Mouse (Mus musculus): ENCODE results near the gene Dusp1. TPM values are rescaled to one million over a fixed set of nuclear protein-coding genes. Genes with fewer than 3 reads are reported as not detected.

Gene Dusp1
- polyA plus RNA-seq, 1 experiment: 58.4 TPM

DNA sequence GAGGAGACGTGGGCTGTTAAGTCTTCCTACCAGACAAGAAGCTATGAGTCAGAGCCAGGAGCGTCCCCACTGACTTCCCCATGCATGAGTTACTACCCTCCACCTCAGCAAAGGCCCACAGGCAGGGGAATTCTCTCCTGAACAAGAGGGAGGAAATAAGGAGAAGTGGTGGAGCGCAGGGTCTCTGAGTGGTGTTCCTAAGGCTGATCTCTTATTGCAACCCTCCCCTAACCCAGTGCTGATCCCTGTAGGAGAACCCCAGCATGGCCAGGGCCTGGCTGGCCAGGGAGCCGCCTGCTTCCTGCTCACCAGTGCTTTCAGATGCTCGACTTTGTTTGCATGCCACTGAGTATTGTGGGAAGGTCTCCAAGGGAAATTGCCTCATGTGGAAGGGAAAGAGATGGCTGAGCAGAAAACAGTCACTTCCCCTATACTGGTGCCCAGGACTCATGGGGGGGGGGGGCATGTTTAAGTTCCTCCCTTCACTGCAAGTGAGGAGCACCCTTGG is 64.5 kb downstream of the Dusp1 start:
- Histone ChIP-seq H3K4me3 (ENCODE audit: low read depth, low read length) (no peak overlapping the region), H3K9ac (ENCODE audit: low read depth, poor library complexity, severe bottlenecking) (no peak overlapping the region), H3K4me1 (ENCODE audit: control insufficient read depth, insufficient read depth, low read length) (peaks cover 3% of the 10 kb centered on the region), H3K9me3 (replicated peaks; ENCODE audit: control insufficient read depth, insufficient read depth, low read length, poor library complexity, severe bottlenecking) (peaks cover 15% of the 10 kb centered on the region), H3K36me3 (ENCODE audit: control insufficient read depth, insufficient read depth, low read length, poor library complexity, severe bottlenecking) (no peaks in the 10 kb centered on the region), H3K27me3 (ENCODE audit: control insufficient read depth, insufficient read depth, low read length, poor library complexity, severe bottlenecking) (no peaks in the 10 kb centered on the region), H3K27ac (ENCODE audit: insufficient read depth, low read length) (no peak overlapping the region)
- TF ChIP-seq CTCF (IDR thresholded peaks at IDR 0.05; ENCODE audit: low read depth, low read length): no peak
- no peak for TF ChIP-seq EP300 (IDR thresholded peaks at IDR 0.05; ENCODE audit: insufficient read depth, low read depth, low read length)
- no peak for TF ChIP-seq POLR2A (IDR thresholded peaks at IDR 0.05; ENCODE audit: insufficient read depth, low read length)

DNA sequence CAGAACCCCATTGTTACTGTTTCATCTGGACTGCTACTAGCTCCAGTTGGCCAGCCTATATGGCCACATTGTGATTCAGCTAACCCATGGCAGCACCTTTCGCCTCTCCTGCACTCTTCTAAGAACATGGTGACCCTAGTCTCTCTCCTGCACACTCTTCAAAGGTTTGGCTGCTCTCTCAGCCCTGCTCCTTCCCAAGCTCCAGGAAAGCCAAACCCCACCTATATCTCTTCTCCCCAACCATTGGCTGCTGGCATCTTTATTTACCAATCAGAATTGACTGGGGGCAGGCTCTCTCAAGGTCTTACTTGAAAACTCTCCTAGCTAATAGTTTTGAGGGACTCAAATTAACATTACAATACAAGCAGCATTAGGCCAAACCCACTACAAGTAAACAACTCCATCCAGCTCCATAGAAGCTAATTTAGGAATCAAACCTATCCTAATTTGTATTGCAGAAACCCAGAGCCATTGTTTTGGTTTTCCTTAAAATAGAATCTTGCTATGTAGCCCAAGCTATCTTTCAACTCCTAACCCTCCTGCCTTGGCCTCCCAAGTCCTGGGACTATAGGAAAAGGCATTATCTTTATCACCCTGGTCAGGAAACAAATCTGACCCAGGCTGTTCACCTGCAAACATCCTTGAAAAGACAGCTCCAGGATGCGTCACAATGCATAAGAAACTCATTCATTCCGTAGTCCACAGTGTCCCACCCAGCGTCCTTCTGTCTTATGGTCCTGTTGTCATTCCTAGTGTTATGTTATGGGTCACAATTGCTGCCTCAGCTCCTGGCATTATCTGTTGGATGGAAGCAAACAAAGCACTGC is 67.1 kb downstream of the Dusp1 start:
- Histone ChIP-seq H3K9ac (ENCODE audit: low read depth, poor library complexity, severe bottlenecking) (no peak overlapping the region), H3K9me3 (replicated peaks; ENCODE audit: control insufficient read depth, insufficient read depth, low read length, poor library complexity, severe bottlenecking) (peaks cover 23% of the 10 kb centered on the region), H3K27me3 (ENCODE audit: control insufficient read depth, insufficient read depth, low read length, poor library complexity, severe bottlenecking) (no peaks in the 10 kb centered on the region), H3K4me3 (ENCODE audit: low read depth, low read length) (no peak overlapping the region), H3K4me1 (ENCODE audit: control insufficient read depth, insufficient read depth, low read length) (no peaks in the 10 kb centered on the region), H3K27ac (ENCODE audit: insufficient read depth, low read length) (peak overlapping the region; percentile 28; the same call in 1 of the 2 replicates), H3K36me3 (ENCODE audit: control insufficient read depth, insufficient read depth, low read length, poor library complexity, severe bottlenecking) (no peaks in the 10 kb centered on the region)
- no peak for TF ChIP-seq CTCF (IDR thresholded peaks at IDR 0.05; ENCODE audit: low read depth, low read length)
- TF ChIP-seq EP300 (IDR thresholded peaks at IDR 0.05; ENCODE audit: insufficient read depth, low read depth, low read length): no peak
- no peak for TF ChIP-seq POLR2A (IDR thresholded peaks at IDR 0.05; ENCODE audit: insufficient read depth, low read length)

DNA sequence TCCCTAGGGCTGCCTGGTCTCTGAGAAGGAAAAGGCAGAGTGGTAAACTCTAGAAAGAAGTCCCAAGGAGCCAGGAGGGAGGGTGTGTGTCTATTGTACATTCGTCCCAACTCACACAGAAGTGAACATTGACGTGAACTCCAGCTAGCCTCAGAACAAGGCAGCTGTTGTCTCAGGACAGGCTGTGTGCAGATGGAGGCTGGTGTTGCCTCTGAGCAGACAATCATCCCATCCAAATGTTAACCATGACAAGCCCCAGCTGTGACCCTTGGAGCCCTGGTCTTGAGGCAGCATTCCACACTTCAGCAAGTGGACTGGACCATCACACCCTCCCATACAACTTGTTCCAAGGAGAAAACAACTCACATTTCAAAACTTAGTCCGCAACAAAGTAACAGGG is 69.7 kb downstream of the Dusp1 start:
- Histone ChIP-seq H3K4me3 (ENCODE audit: low read depth, low read length) (no peak overlapping the region), H3K36me3 (ENCODE audit: control insufficient read depth, insufficient read depth, low read length, poor library complexity, severe bottlenecking) (no peaks in the 10 kb centered on the region), H3K4me1 (ENCODE audit: control insufficient read depth, insufficient read depth, low read length) (peaks cover 2% of the 10 kb centered on the region), H3K9ac (ENCODE audit: low read depth, poor library complexity, severe bottlenecking) (no peak overlapping the region), H3K27me3 (ENCODE audit: control insufficient read depth, insufficient read depth, low read length, poor library complexity, severe bottlenecking) (no peaks in the 10 kb centered on the region), H3K27ac (ENCODE audit: insufficient read depth, low read length) (no peak overlapping the region), H3K9me3 (replicated peaks; ENCODE audit: control insufficient read depth, insufficient read depth, low read length, poor library complexity, severe bottlenecking) (peaks cover 23% of the 10 kb centered on the region)
- TF ChIP-seq POLR2A (IDR thresholded peaks at IDR 0.05; ENCODE audit: insufficient read depth, low read length) (no peak), EP300 (IDR thresholded peaks at IDR 0.05; ENCODE audit: insufficient read depth, low read depth, low read length) (no peak), CTCF (IDR thresholded peaks at IDR 0.05; ENCODE audit: low read depth, low read length) (no peak)

DNA sequence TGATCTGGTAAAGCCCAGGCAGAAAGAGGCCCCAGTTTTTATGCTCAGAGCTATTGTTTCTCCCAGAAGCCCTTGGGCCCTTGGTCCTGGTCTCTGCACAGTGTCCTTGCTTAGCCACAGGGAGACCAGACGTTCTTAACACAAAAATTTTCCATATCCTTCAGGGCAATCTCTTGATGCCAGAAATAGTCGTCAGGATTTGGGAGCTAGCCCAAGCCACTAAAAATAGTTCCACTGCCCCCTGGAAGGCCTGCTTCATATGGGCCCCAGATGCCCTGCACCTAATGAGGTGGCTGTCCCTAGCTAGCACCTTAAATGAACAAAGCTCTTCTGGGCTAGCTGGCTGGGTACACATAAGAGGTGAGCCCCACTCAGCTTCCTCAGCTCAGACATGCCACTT is 71.0 kb downstream of the Dusp1 start:
- TF ChIP-seq CTCF (IDR thresholded peaks at IDR 0.05; ENCODE audit: low read depth, low read length) (no peak), EP300 (IDR thresholded peaks at IDR 0.05; ENCODE audit: insufficient read depth, low read depth, low read length) (no peak), POLR2A (IDR thresholded peaks at IDR 0.05; ENCODE audit: insufficient read depth, low read length) (no peak)
- no peak overlapping the region for H3K9ac ChIP-seq (ENCODE audit: low read depth, poor library complexity, severe bottlenecking)
- peaks cover 23% of the 10 kb centered on the region for H3K9me3 ChIP-seq (replicated peaks; ENCODE audit: control insufficient read depth, insufficient read depth, low read length, poor library complexity, severe bottlenecking)
- peaks cover 2% of the 10 kb centered on the region for H3K4me1 ChIP-seq (ENCODE audit: control insufficient read depth, insufficient read depth, low read length)
- no peaks in the 10 kb centered on the region for H3K36me3 ChIP-seq (ENCODE audit: control insufficient read depth, insufficient read depth, low read length, poor library complexity, severe bottlenecking)
- no peak overlapping the region for H3K4me3 ChIP-seq (ENCODE audit: low read depth, low read length)
- H3K27ac ChIP-seq (ENCODE audit: insufficient read depth, low read length): no peak overlapping the region
- no peaks in the 10 kb centered on the region for H3K27me3 ChIP-seq (ENCODE audit: control insufficient read depth, insufficient read depth, low read length, poor library complexity, severe bottlenecking)

DNA sequence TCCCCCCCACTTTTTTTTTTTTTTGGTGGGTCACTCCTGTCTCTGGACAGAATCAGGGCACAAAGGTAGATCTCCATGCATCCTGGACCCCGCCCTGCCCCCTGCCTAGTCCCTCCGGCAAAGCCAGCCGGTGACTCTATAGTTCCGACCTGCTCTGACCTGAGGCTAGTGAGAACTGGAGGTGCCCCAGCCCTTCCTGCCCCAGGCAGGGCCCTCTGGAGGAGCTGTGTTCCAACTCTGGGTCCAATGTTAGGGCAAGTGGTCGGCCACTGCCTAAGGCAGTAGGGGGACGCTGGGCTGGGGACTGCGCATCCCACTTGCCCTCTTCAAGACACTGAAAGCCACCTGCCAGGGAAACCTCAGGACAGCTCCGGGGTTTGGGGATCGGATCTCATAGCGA is 71.9 kb downstream of the Dusp1 start:
- Histone ChIP-seq H3K27me3 (ENCODE audit: control insufficient read depth, insufficient read depth, low read length, poor library complexity, severe bottlenecking) (no peaks in the 10 kb centered on the region), H3K9ac (ENCODE audit: low read depth, poor library complexity, severe bottlenecking) (no peak overlapping the region), H3K9me3 (replicated peaks; ENCODE audit: control insufficient read depth, insufficient read depth, low read length, poor library complexity, severe bottlenecking) (peaks cover 23% of the 10 kb centered on the region), H3K27ac (ENCODE audit: insufficient read depth, low read length) (no peak overlapping the region), H3K36me3 (ENCODE audit: control insufficient read depth, insufficient read depth, low read length, poor library complexity, severe bottlenecking) (no peaks in the 10 kb centered on the region), H3K4me3 (ENCODE audit: low read depth, low read length) (no peak overlapping the region), H3K4me1 (ENCODE audit: control insufficient read depth, insufficient read depth, low read length) (peaks cover 2% of the 10 kb centered on the region)
- TF ChIP-seq CTCF (IDR thresholded peaks at IDR 0.05; ENCODE audit: low read depth, low read length) (no peak), EP300 (IDR thresholded peaks at IDR 0.05; ENCODE audit: insufficient read depth, low read depth, low read length) (0 out of 2 replicates have a peak, but pooled peaks have one; percentile 49), POLR2A (IDR thresholded peaks at IDR 0.05; ENCODE audit: insufficient read depth, low read length) (no peak)

Measured in ES-Bruce4 (cell line).